Mouse (Mus musculus): ENCODE measurements at regions not wholly inside any gene's neighbourhood (a gene's known extent, or its start where the extent isn't known, plus 50 kb on each side); places are given as distances from the start of the nearest gene placed in this dataset.

DNA sequence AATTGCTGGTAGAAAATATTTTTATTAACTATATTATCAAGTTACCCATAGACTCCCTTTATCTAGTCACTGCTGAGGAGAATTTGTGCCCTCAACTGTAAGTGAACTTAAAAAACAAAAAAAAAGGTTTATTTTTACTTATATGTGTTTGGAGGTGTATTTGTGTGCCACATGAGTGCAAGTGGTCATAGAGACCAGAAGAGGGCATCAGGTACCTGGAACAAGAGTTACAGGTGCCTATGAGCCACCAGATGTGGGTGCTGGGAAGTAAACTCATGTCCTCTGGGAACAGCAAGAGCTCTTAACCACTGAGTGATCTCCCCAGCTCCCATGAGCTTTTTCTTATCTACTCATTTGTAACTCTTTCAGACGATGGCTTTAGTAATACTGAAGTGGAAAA, 213.9 kb upstream of the Nt5e start:
- WGBS: 69% methylated on average over 1 of the region's 1 CpGs
- Histone ChIP-seq H3K4me3 (ENCODE audit: low read depth, low read length) (no peak overlapping the region), H3K27ac (ENCODE audit: low read length) (no peak overlapping the region), H3K9ac (ENCODE audit: low read depth, low read length) (no peak overlapping the region), H3K36me3 (ENCODE audit: control insufficient read depth, insufficient read depth, low read length) (no peaks in the 10 kb centered on the region), H3K4me1 (ENCODE audit: control insufficient read depth, insufficient read depth, low read length) (no peaks in the 10 kb centered on the region), H3K9me3 (replicated peaks; ENCODE audit: control insufficient read depth, low read length, poor library complexity, severe bottlenecking) (no peaks in the 10 kb centered on the region), H3K4me2 (ENCODE audit: low read length) (no peak overlapping the region), H3K27me3 (ENCODE audit: control insufficient read depth, insufficient read depth, low read depth, low read length) (no peaks in the 10 kb centered on the region)
- no peak for ATAC-seq

DNA sequence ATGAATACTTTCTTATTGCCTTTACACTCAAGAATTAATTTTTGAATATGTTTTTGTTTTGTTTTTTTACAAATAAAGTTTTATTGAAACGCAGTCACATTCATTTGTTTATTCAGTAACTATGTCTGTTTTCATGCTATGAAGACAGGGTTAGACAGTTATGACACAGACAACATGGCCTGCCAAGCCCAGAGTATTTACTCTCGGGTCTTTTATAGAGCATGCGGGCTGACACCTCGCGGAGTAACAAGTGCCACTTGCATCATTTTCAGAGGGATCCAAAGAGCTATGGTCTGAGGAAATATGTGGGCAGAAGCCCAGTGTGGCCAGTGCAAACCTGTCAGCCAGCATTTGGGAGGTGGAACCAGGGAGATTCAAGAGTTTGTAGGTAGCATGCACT, 206.5 kb upstream of the Nt5e start:
- Histone ChIP-seq H3K36me3 (ENCODE audit: control insufficient read depth, insufficient read depth, low read length) (no peaks in the 10 kb centered on the region), H3K9me3 (replicated peaks; ENCODE audit: control insufficient read depth, low read length, poor library complexity, severe bottlenecking) (no peaks in the 10 kb centered on the region), H3K9ac (ENCODE audit: low read depth, low read length) (no peak overlapping the region), H3K27ac (ENCODE audit: low read length) (no peak overlapping the region), H3K4me1 (ENCODE audit: control insufficient read depth, insufficient read depth, low read length) (no peaks in the 10 kb centered on the region), H3K4me3 (ENCODE audit: low read depth, low read length) (no peak overlapping the region), H3K27me3 (ENCODE audit: control insufficient read depth, insufficient read depth, low read depth, low read length) (no peaks in the 10 kb centered on the region), H3K4me2 (ENCODE audit: low read length) (no peak overlapping the region)
- 90% methylated on average over 5 of the region's 5 CpGs for WGBS
- ATAC-seq: no peak

GRCm38 (mm10) chr9:88120963-88121570, 205.9 kb upstream of the Nt5e start:
- Histone ChIP-seq H3K36me3 (ENCODE audit: control insufficient read depth, insufficient read depth, low read length) (no peaks in the 10 kb centered on the region), H3K9ac (ENCODE audit: low read depth, low read length) (no peak overlapping the region), H3K27me3 (ENCODE audit: control insufficient read depth, insufficient read depth, low read depth, low read length) (no peaks in the 10 kb centered on the region), H3K4me3 (ENCODE audit: low read depth, low read length) (no peak overlapping the region), H3K4me2 (ENCODE audit: low read length) (no peak overlapping the region), H3K9me3 (replicated peaks; ENCODE audit: control insufficient read depth, low read length, poor library complexity, severe bottlenecking) (no peaks in the 10 kb centered on the region), H3K27ac (ENCODE audit: low read length) (no peak overlapping the region), H3K4me1 (ENCODE audit: control insufficient read depth, insufficient read depth, low read length) (no peaks in the 10 kb centered on the region)
- ATAC-seq: no peak
- 83% methylated on average over 11 of the region's 11 CpGs for whole genome bisulfite sequencing

GRCm38 (mm10) chr9:88124322-88125005, 202.5 kb upstream of the Nt5e start:
- H3K4me2 ChIP-seq (ENCODE audit: low read length): no peak overlapping the region
- 86% methylated on average over 9 of the region's 9 CpGs for WGBS
- no peaks in the 10 kb centered on the region for H3K36me3 ChIP-seq (ENCODE audit: control insufficient read depth, insufficient read depth, low read length)
- no peaks in the 10 kb centered on the region for H3K27me3 ChIP-seq (ENCODE audit: control insufficient read depth, insufficient read depth, low read depth, low read length)
- H3K4me3 ChIP-seq (ENCODE audit: low read depth, low read length): no peak overlapping the region
- no peak overlapping the region for H3K27ac ChIP-seq (ENCODE audit: low read length)
- H3K4me1 ChIP-seq (ENCODE audit: control insufficient read depth, insufficient read depth, low read length): no peaks in the 10 kb centered on the region
- H3K9ac ChIP-seq (ENCODE audit: low read depth, low read length): no peak overlapping the region
- ATAC-seq: no peak
- no peaks in the 10 kb centered on the region for H3K9me3 ChIP-seq (replicated peaks; ENCODE audit: control insufficient read depth, low read length, poor library complexity, severe bottlenecking)

- no peak overlapping the region for H3K4me2 ChIP-seq (ENCODE audit: low read length)
- no peaks in the 10 kb centered on the region for H3K9me3 ChIP-seq (replicated peaks; ENCODE audit: control insufficient read depth, low read length, poor library complexity, severe bottlenecking)
- no peaks in the 10 kb centered on the region for H3K4me1 ChIP-seq (ENCODE audit: control insufficient read depth, insufficient read depth, low read length)
- WGBS: 73% methylated on average over 6 of the region's 6 CpGs
- H3K4me3 ChIP-seq (ENCODE audit: low read depth, low read length): no peak overlapping the region
- ATAC-seq: no peak
- no peak overlapping the region for H3K27ac ChIP-seq (ENCODE audit: low read length)
- H3K27me3 ChIP-seq (ENCODE audit: control insufficient read depth, insufficient read depth, low read depth, low read length): no peaks in the 10 kb centered on the region
- no peaks in the 10 kb centered on the region for H3K36me3 ChIP-seq (ENCODE audit: control insufficient read depth, insufficient read depth, low read length)
- no peak overlapping the region for H3K9ac ChIP-seq (ENCODE audit: low read depth, low read length)
These were observed 163.8 kb upstream of the Nt5e start for GRCm38 (mm10) chr9:88163025-88163780.

DNA sequence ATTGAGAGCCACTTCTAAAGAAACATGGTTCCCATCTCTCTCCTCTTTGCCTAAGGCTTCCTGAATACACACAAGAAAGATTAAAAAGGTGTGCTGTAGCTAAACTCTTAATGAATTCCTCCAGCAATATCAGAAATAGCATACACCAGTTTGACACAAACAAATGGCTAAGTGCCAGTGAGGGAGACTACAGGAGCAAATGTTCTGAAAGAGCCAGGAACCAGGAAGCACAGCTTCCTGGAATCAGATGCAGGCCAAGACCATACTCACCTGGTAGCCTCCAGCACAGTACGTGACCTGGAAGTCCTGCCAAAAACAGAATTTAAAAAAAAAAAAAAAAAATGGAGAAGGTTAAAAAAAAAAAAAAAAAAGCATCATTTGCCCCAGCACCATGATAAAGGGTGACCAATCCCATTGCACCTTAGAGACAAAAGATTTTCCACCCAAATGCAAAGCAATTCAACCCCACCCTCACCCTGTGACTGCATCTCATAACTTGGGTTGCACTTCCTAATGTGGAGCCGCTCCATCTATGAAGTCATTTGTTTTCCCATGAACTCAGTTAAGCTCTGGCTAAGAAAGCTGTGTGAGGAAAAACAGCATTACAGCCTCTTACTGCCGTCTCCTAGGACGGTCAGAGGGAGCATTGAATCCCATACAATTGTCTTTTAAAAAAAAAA, 149.3 kb upstream of the Nt5e start:
- Histone ChIP-seq H3K4me3 (ENCODE audit: low read depth, low read length) (no peak overlapping the region), H3K27me3 (ENCODE audit: control insufficient read depth, insufficient read depth, low read depth, low read length) (no peaks in the 10 kb centered on the region), H3K36me3 (ENCODE audit: control insufficient read depth, insufficient read depth, low read length) (no peaks in the 10 kb centered on the region), H3K4me1 (ENCODE audit: control insufficient read depth, insufficient read depth, low read length) (no peaks in the 10 kb centered on the region), H3K9ac (ENCODE audit: low read depth, low read length) (no peak overlapping the region), H3K9me3 (replicated peaks; ENCODE audit: control insufficient read depth, low read length, poor library complexity, severe bottlenecking) (no peaks in the 10 kb centered on the region), H3K27ac (ENCODE audit: low read length) (no peak overlapping the region), H3K4me2 (ENCODE audit: low read length) (no peak overlapping the region)
- WGBS: 75% methylated on average over 4 of the region's 4 CpGs
- ATAC-seq: no peak

GRCm38 (mm10) chr9:88181189-88181994, 145.6 kb upstream of the Nt5e start:
- no peak for ATAC-seq
- WGBS: 81% methylated on average over 9 of the region's 9 CpGs

DNA sequence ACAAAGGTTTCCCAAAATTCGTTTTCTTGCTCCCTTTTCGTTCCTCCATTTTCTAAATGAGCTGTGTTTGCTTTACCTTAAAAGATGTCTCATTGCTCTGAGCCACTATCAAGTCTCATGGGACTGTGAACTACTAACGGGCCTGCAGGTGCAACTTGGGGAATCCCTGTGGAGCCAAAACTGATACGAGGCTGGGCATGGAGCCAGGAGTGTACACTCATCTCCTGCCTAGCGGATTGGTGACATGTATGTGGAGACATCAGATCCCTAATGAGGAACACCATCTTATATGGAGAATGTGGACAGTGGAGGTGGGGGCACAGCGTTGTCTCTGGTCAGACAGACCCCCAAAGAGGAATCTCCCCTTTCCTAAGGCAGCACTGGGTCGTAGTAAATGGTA, 119.6 kb upstream of the Nt5e start:
- no peak overlapping the region for H3K27ac ChIP-seq (ENCODE audit: low read length)
- no peak overlapping the region for H3K4me3 ChIP-seq (ENCODE audit: low read depth, low read length)
- no peaks in the 10 kb centered on the region for H3K27me3 ChIP-seq (ENCODE audit: control insufficient read depth, insufficient read depth, low read depth, low read length)
- no peaks in the 10 kb centered on the region for H3K9me3 ChIP-seq (replicated peaks; ENCODE audit: control insufficient read depth, low read length, poor library complexity, severe bottlenecking)
- WGBS: 77% methylated on average over 7 of the region's 7 CpGs
- H3K4me2 ChIP-seq (ENCODE audit: low read length): no peak overlapping the region
- ATAC-seq: no peak
- H3K36me3 ChIP-seq (ENCODE audit: control insufficient read depth, insufficient read depth, low read length): no peaks in the 10 kb centered on the region
- H3K9ac ChIP-seq (ENCODE audit: low read depth, low read length): no peak overlapping the region
- H3K4me1 ChIP-seq (ENCODE audit: control insufficient read depth, insufficient read depth, low read length): no peaks in the 10 kb centered on the region

More at GRCm38 (mm10) chr9:88181189-88181994, 145.6 kb upstream of the Nt5e start:
- no peak overlapping the region for H3K4me2 ChIP-seq (ENCODE audit: low read length)
- no peaks in the 10 kb centered on the region for H3K36me3 ChIP-seq (ENCODE audit: control insufficient read depth, insufficient read depth, low read length)
- no peak overlapping the region for H3K4me3 ChIP-seq (ENCODE audit: low read depth, low read length)
- H3K27me3 ChIP-seq (ENCODE audit: control insufficient read depth, insufficient read depth, low read depth, low read length): no peaks in the 10 kb centered on the region
- no peak overlapping the region for H3K9ac ChIP-seq (ENCODE audit: low read depth, low read length)
- no peak overlapping the region for H3K27ac ChIP-seq (ENCODE audit: low read length)
- H3K4me1 ChIP-seq (ENCODE audit: control insufficient read depth, insufficient read depth, low read length): no peaks in the 10 kb centered on the region
- H3K9me3 ChIP-seq (replicated peaks; ENCODE audit: control insufficient read depth, low read length, poor library complexity, severe bottlenecking): no peaks in the 10 kb centered on the region
